Mouse (Mus musculus) thymus, adult 2 months (tissue): ENCODE measurements around the gene Lingo2.

Source experiments
- CTCF ChIP-seq: fragments of 200-500 bp; IDR thresholded peaks from 2 replicates; pipeline ENCODE4 v1.5.1; 2012; ENCODE audit warnings: mild to moderate bottlenecking, control low read depth, low read length, moderate library complexity, borderline replicate concordance; ENCODE audit not compliant: control insufficient read depth, poor library complexity, insufficient read depth; ENCODE audit errors: extremely low read depth
- POLR2A ChIP-seq: fragments of 200-500 bp; IDR thresholded peaks from 2 replicates; pipeline ENCODE4 v1.6.1; 2012; ENCODE audit warnings: mild to moderate bottlenecking, low read length, control low read depth, moderate library complexity; ENCODE audit not compliant: control insufficient read depth, poor library complexity, insufficient read depth; ENCODE audit errors: extremely low read depth

- TF ChIP-seq CTCF (no peak), POLR2A (no peak)
Observed at GRCm38 (mm10) chr4:36170099-36170498, 781.4 kb downstream of the Lingo2 start.
